Mouse (Mus musculus): Measurements from ENCODE around the gene Tmem139. TPM values are rescaled to one million over a fixed set of nuclear protein-coding genes. Genes with fewer than 3 reads are reported as not detected.

Gene Tmem139
- polyA plus RNA-seq, 1 experiment = 28.3 TPM

DNA sequence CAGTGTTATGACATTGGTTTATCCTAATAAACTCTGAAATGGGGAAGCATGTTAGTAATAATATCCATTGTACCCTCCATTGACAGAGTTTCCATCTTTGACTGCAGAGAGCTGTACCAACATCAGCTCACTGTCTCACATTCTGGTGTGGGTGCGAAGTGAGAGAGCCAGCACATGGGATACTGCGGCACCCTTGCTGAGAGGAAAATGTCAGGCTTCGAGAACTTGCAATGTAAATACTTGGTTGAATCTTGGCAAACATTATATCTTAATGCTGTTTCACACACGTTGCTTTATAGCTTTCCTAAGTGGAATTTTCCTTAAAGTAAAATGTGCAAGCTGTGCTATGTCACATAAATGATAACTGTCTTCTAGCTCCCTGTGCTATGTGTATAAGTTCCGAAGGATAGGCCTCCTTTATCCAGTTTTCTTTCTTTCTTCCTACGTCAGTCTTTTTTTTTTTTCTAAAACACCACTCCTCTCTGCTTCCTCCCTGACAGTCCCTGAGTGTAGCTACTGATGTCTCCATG is 24.4 kb upstream of the Tmem139 start:
- WGBS = 78% methylated on average over 6 of the region's 6 CpGs

DNA sequence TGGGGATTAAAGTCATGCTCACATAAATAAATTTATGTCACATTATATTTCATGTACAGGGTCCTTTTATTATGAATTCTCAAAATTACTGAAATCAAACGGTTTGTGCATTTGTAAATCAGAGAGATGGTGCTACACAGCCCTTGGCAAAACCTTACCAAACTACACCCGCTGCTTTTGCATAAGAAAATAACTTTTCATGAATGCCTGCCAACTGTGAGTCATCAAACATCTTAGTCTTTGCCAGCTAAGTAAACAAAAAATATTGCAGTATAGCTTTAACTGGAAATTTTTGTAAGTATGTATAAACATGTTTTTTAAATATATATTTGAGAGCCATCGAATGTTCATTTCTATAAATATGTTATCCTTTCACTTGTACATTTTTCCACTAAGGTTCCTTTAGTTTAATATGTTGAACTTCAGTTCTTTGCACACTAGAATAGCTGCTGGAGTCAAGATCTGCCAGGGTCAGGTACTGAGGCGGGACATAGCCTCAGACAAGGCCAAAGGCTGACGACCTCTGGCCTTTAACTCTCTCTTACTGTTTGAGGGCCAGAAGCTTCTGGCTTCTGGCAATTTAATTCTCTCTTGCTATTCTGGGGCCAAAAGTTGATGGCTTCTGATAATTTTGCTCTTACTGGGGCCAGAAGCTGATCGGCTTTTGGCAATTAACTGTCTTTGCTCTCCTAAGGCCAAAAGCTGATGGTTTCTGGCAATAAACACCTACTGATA is 20.3 kb upstream of the Tmem139 start:
- Histone ChIP-seq H3K4me3 (ENCODE audit: insufficient read depth, low read depth, low read length) (no peak overlapping the region), H3K36me3 (ENCODE audit: control insufficient read depth, insufficient read depth, low read length) (no peaks in the 10 kb centered on the region), H3K27me3 (replicated peaks; ENCODE audit: control insufficient read depth, insufficient read depth, low read length) (no peaks in the 10 kb centered on the region), H3K27ac (ENCODE audit: insufficient read depth, low read depth, low read length) (no peak overlapping the region), H3K4me1 (ENCODE audit: control insufficient read depth, insufficient read depth, low read length) (peaks cover 2% of the 10 kb centered on the region; the same call in 1 of the 2 replicates)
- DNase-seq = no peak
- WGBS = 68% methylated on average over 6 of the region's 6 CpGs
- no peak for TF ChIP-seq POLR2A (IDR thresholded peaks at IDR 0.05; ENCODE audit: low read depth, low read length)
- no peak for TF ChIP-seq CTCF (conservative IDR thresholded peaks at IDR 0.05; ENCODE audit: insufficient read depth, insufficient read length, low read depth, low read length)

More for the DNA sequence above, 24.4 kb upstream of the Tmem139 start:
- no peak overlapping the region for H3K27ac ChIP-seq (ENCODE audit: insufficient read depth, low read depth, low read length)
- no peaks in the 10 kb centered on the region for H3K27me3 ChIP-seq (replicated peaks; ENCODE audit: control insufficient read depth, insufficient read depth, low read length)
- DNase-seq = no peak
- H3K36me3 ChIP-seq (ENCODE audit: control insufficient read depth, insufficient read depth, low read length) = no peaks in the 10 kb centered on the region
- no peak overlapping the region for H3K4me3 ChIP-seq (ENCODE audit: insufficient read depth, low read depth, low read length)
- H3K4me1 ChIP-seq (ENCODE audit: control insufficient read depth, insufficient read depth, low read length) = no peaks in the 10 kb centered on the region
- no peak for TF ChIP-seq CTCF (conservative IDR thresholded peaks at IDR 0.05; ENCODE audit: insufficient read depth, insufficient read length, low read depth, low read length)
- no peak for TF ChIP-seq POLR2A (IDR thresholded peaks at IDR 0.05; ENCODE audit: low read depth, low read length)

DNA sequence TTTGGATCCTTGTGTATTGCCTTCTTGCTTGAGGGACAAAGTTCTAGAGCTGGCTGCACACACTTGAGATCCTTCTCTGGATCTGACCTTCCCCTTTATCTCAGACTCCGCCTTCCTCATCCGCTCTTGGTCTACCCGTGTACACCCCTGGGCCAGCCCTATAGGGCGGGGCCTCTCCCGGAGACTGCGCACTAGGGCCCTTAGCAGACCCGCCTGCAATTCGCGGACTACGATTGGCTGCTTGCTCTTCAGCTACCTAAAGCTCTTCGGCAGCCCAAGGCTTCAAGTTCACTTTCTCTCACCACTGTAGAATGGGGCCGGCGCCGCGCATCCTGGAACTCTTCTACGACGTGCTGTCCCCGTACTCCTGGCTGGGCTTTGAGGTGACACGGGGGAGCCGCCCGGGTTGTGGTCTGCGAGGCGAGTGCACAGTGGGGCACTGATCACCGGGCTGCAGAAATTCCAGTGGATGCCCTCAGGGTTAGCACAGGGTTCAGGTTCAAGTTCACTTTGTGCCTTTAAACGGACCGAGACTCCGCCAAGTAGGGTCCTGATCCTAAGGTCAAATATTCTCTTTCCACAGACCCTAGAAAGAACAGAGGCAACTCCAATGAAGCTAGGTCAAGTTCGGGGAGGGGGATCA is 15.9 kb upstream of the Tmem139 start, which contains the start of gene Gstk1:
Gene Gstk1, plus strand, starts transcription at position 225 of the 643 bp plus-strand sequence.
- DNase-seq = peak; percentile 95
- Histone ChIP-seq H3K4me1 (ENCODE audit: control insufficient read depth, insufficient read depth, low read length) (peaks cover 6% of the 10 kb centered on the region; the same call in 1 of the 2 replicates), H3K27me3 (replicated peaks; ENCODE audit: control insufficient read depth, insufficient read depth, low read length) (no peaks in the 10 kb centered on the region), H3K36me3 (ENCODE audit: control insufficient read depth, insufficient read depth, low read length) (no peaks in the 10 kb centered on the region; the same call in 1 of the 2 replicates), H3K4me3 (ENCODE audit: insufficient read depth, low read depth, low read length) (peak within 1 kb of the TSS; percentile 62), H3K27ac (ENCODE audit: insufficient read depth, low read depth, low read length) (no peak within 1 kb of the TSS)
- 3% methylated on average over 28 of the region's 28 CpGs for WGBS
- TF ChIP-seq CTCF (conservative IDR thresholded peaks at IDR 0.05; ENCODE audit: insufficient read depth, insufficient read length, low read depth, low read length) (no peak), POLR2A (IDR thresholded peaks at IDR 0.05; ENCODE audit: low read depth, low read length) (no peak)

DNA sequence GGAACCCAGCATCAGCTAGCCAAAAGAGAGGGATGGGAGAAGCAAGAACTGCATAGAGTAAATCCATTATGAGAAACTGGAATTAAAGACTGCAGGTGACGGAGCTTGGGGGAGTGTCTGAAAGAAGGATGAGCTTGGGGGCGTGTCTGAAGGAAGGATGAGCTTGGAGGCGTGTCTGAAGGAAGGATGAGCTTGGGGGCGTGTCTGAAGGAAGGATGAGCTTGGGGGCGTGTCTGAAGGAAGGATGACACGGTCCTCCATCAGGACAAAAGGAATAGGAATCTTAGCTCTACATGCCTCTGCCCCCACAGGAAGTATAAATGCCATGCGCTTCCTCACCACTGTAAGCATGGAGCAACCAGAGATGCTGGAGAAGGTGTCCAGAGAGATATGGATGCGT is 14.6 kb upstream of the Tmem139 start:
- WGBS = 39% methylated on average over 8 of the region's 8 CpGs
- no peak overlapping the region for H3K4me3 ChIP-seq (ENCODE audit: insufficient read depth, low read depth, low read length)

DNA sequence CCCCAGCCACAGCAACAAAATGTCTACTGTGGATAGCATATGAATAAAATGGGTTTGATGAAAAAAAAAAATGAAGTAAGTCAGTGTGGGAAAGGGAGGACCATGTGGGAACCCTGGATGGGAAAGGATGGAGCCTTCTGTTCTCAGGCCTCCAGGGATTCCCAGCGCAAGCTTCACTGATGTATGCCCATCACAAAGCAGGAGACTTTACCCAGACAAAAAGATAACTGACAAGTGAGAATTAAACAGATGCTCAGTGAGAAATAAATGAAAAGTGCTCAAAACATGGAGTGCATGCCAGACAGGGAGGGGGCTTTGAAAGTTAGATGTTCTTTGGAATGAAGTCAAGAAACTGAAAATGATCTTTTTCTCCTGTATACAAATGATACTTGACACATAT is 13.8 kb upstream of the Tmem139 start:
- H3K36me3 ChIP-seq (ENCODE audit: control insufficient read depth, insufficient read depth, low read length) = no peaks in the 10 kb centered on the region; the same call in 1 of the 2 replicates
- H3K4me3 ChIP-seq (ENCODE audit: insufficient read depth, low read depth, low read length) = no peak overlapping the region
- no peak overlapping the region for H3K27ac ChIP-seq (ENCODE audit: insufficient read depth, low read depth, low read length)
- no peaks in the 10 kb centered on the region for H3K27me3 ChIP-seq (replicated peaks; ENCODE audit: control insufficient read depth, insufficient read depth, low read length)
- DNase-seq = no peak
- TF ChIP-seq POLR2A (IDR thresholded peaks at IDR 0.05; ENCODE audit: low read depth, low read length) = no peak
- TF ChIP-seq CTCF (conservative IDR thresholded peaks at IDR 0.05; ENCODE audit: insufficient read depth, insufficient read length, low read depth, low read length) = no peak
- WGBS = 100% methylated on average over 1 of the region's 1 CpGs
- peaks cover 6% of the 10 kb centered on the region; the same call in 1 of the 2 replicates for H3K4me1 ChIP-seq (ENCODE audit: control insufficient read depth, insufficient read depth, low read length)

More for the DNA sequence above, 14.6 kb upstream of the Tmem139 start:
- DNase-seq = peak; percentile 76
- Histone ChIP-seq H3K4me1 (ENCODE audit: control insufficient read depth, insufficient read depth, low read length) (peaks cover 6% of the 10 kb centered on the region; the same call in 1 of the 2 replicates), H3K27ac (ENCODE audit: insufficient read depth, low read depth, low read length) (no peak overlapping the region), H3K27me3 (replicated peaks; ENCODE audit: control insufficient read depth, insufficient read depth, low read length) (no peaks in the 10 kb centered on the region), H3K36me3 (ENCODE audit: control insufficient read depth, insufficient read depth, low read length) (no peaks in the 10 kb centered on the region; the same call in 1 of the 2 replicates)
- no peak for TF ChIP-seq POLR2A (IDR thresholded peaks at IDR 0.05; ENCODE audit: low read depth, low read length)
- no peak for TF ChIP-seq CTCF (conservative IDR thresholded peaks at IDR 0.05; ENCODE audit: insufficient read depth, insufficient read length, low read depth, low read length)

DNA sequence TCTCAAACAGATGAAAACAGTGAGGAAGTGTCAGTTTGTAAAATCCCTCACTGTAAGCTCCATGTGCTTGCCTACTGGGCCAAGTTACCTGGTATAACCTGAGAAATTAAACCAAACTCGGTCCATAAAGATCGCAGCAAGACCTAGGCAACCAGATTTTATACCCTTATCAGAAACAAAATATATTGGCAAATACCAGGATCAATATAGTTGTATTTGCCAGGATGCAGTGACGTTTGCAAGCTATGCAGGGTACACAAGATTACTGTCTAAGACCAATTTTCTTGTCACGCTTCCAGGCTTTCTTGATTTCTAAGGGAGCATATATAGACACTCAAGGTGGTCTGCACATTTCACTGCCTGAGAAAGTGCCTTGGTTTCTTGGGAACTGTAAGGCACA is 10.0 kb upstream of the Tmem139 start:
- TF ChIP-seq CTCF (conservative IDR thresholded peaks at IDR 0.05; ENCODE audit: insufficient read depth, insufficient read length, low read depth, low read length) = no peak
- TF ChIP-seq POLR2A (IDR thresholded peaks at IDR 0.05; ENCODE audit: low read depth, low read length) = no peak
- peaks cover under 1% of the 10 kb centered on the region; the same call in 1 of the 2 replicates for H3K4me1 ChIP-seq (ENCODE audit: control insufficient read depth, insufficient read depth, low read length)
- DNase-seq = no peak
- no peaks in the 10 kb centered on the region; the same call in 1 of the 2 replicates for H3K36me3 ChIP-seq (ENCODE audit: control insufficient read depth, insufficient read depth, low read length)
- no peak overlapping the region for H3K4me3 ChIP-seq (ENCODE audit: insufficient read depth, low read depth, low read length)
- H3K27ac ChIP-seq (ENCODE audit: insufficient read depth, low read depth, low read length) = no peak overlapping the region
- H3K27me3 ChIP-seq (replicated peaks; ENCODE audit: control insufficient read depth, insufficient read depth, low read length) = no peaks in the 10 kb centered on the region
- 92% methylated on average over 4 of the region's 4 CpGs for WGBS

DNA sequence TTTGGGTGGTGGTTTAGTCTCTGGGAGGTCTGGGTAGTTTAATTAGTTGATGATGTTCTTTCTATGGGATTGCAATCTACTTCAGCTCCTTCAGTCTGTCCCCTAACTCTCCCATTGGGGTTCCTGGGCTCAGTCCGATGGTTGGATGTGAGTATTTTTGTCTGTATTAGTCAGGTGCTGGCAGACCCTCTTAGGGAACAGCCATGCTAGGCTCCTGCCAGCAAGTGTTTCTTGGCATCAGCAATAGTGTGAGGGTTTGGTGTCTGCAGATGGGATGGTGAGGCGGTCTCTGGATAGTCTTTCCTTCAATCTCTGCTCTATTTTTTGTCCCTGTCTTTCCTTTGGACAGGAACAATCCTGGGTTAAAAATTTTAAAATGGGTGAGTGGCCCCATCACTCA is 8.7 kb upstream of the Tmem139 start:
- no peak for TF ChIP-seq CTCF (conservative IDR thresholded peaks at IDR 0.05; ENCODE audit: insufficient read depth, insufficient read length, low read depth, low read length)
- TF ChIP-seq POLR2A (IDR thresholded peaks at IDR 0.05; ENCODE audit: low read depth, low read length) = no peak
- no peak overlapping the region for H3K27ac ChIP-seq (ENCODE audit: insufficient read depth, low read depth, low read length)
- no peak overlapping the region for H3K4me3 ChIP-seq (ENCODE audit: insufficient read depth, low read depth, low read length)
- DNase-seq = no peak
- WGBS = 95% methylated on average over 2 of the region's 2 CpGs
- no peaks in the 10 kb centered on the region for H3K27me3 ChIP-seq (replicated peaks; ENCODE audit: control insufficient read depth, insufficient read depth, low read length)
- no peaks in the 10 kb centered on the region; the same call in 1 of the 2 replicates for H3K36me3 ChIP-seq (ENCODE audit: control insufficient read depth, insufficient read depth, low read length)
- H3K4me1 ChIP-seq (ENCODE audit: control insufficient read depth, insufficient read depth, low read length) = no peaks in the 10 kb centered on the region; the same call in 1 of the 2 replicates
